Mouse (Mus musculus) limb, embryonic 12.5 days (tissue): Measurements from ENCODE around the gene Tmub2. TPM values are rescaled to one million over a fixed set of nuclear protein-coding genes. Genes with fewer than 3 reads are reported as not detected.

Experiments
- ATAC-seq: fragments of 200-750 bp; cut with Nextera tagmentation; 2 replicates; pipeline ENCODE4 v1.8.0; 2017; ENCODE audit warnings: low read depth, moderate TSS enrichment; ENCODE audit not compliant: insufficient number of reproducible peaks, insufficient read depth, low FRiP score, low TSS enrichment
- H3K27ac ChIP-seq: fragments of 300-500 bp; sonication (generic); 2 replicates; pipeline ENCODE4 v1.5.1; 2016; ENCODE audit warnings: mild to moderate bottlenecking, moderate library complexity
- H3K27me3 ChIP-seq: fragments of 300-500 bp; sonication (generic); 2 replicates; pipeline ENCODE4 v1.6.1; 2016; ENCODE audit warnings: mild to moderate bottlenecking, moderate library complexity
- H3K36me3 ChIP-seq: fragments of 300-500 bp; sonication (generic); 2 replicates; pipeline ENCODE4 v1.6.1; 2016; ENCODE audit warnings: mild to moderate bottlenecking, moderate library complexity
- H3K4me1 ChIP-seq: fragments of 300-500 bp; sonication (generic); replicated peaks from 2 replicates; pipeline ENCODE4 v1.6.1; 2016
- H3K4me2 ChIP-seq: fragments of 300-500 bp; sonication (generic); 2 replicates; pipeline ENCODE4 v1.6.1; 2016; ENCODE audit warnings: mild to moderate bottlenecking, moderate library complexity
- H3K4me3 ChIP-seq: fragments of 300-500 bp; sonication (generic); replicated peaks from 2 replicates; pipeline ENCODE4 v1.5.1; 2016; ENCODE audit warnings: mild to moderate bottlenecking
- H3K9ac ChIP-seq: fragments of 300-500 bp; sonication (generic); replicated peaks from 2 replicates; pipeline ENCODE4 v1.6.1; 2016; ENCODE audit warnings: mild to moderate bottlenecking, moderate library complexity
- H3K9me3 ChIP-seq: fragments of 300-500 bp; sonication (generic); 2 replicates; pipeline ENCODE4 v1.6.1; 2016; ENCODE audit warnings: mild to moderate bottlenecking, moderate library complexity
- WGBS: fragments of 180-500 bp; shearing (Covaris S2); methylation state at CpG from one replicate; pipeline ENCODE4 v1.1.7; 2016; 5-methylcytosine and 5-hydroxymethylcytosine counted together
- polyA plus RNA-seq: library from polyadenylated mRNA; unstranded; fragments of >200 nt; fragmentation: Nextera tagmentation; extraction: Ambion mirVana; gene quantifications from 2 replicates; pipeline ENCODE4 v1.2.1, GENCODE M21; 2016

The Tmub2 gene
- polyA plus RNA-seq, 1 experiment from 2014 or later, result 48.9 TPM

DNA sequence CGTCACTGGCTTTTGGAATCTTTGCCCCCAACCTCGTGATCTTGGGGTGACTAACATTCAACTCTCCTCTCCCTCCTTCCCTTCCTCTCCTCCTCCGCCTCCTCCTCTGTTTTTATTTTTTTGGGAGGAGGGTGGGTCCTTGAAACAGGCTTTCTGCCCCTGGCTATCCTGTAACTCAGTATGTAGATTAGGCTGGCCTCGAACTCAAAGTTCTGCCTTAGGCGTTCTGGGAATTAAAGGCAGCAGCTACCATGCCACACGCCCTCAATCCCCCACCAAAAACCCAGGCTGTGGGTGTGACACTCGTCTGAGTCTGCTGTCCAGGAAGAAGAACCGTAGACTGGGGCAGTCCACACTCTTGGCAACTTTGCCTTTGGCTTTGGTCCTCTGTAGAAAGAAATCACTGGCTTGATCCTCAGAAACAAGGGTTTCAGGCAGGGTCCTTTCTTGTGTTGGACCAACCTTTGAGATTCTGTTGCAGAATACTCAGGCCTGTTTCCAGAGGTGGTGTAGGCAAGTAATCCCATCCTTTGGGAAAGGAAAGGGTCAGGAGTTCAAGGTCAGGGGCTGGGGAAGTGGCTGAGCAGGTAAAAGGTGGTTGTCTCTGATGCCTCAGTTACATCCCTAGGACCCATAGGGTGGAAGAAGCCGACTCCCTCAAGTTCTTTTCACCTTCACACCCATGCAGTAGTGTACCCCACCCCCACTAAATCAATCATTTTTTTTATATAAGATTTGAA, 35.2 kb upstream of the Tmub2 start:
- Histone ChIP-seq H3K9me3 (no peaks in the 10 kb centered on the region), H3K9ac (peak overlapping the region; percentile 66), H3K36me3 (peaks cover 20% of the 10 kb centered on the region), H3K4me3 (peak overlapping the region; percentile 79), H3K27me3 (no peaks in the 10 kb centered on the region; the same call in 1 of the 2 replicates), H3K27ac (peak overlapping the region; percentile 67), H3K4me2 (peak overlapping the region; percentile 89), H3K4me1 (peaks cover 24% of the 10 kb centered on the region)
- ATAC-seq, result no peak
- 14% methylated on average over 9 of the region's 9 CpGs for WGBS

GRCm38 (mm10) chr11:102257514-102257913, 27.2 kb upstream of the Tmub2 start:
- ATAC-seq, result no peak
- WGBS, result 32% methylated on average over 9 of the region's 9 CpGs
- Histone ChIP-seq H3K9me3 (no peaks in the 10 kb centered on the region), H3K4me1 (peaks cover 13% of the 10 kb centered on the region), H3K27ac (peak overlapping the region; percentile 46), H3K4me2 (no peak overlapping the region), H3K27me3 (no peaks in the 10 kb centered on the region), H3K9ac (no peak overlapping the region), H3K4me3 (no peak overlapping the region), H3K36me3 (peaks cover 64% of the 10 kb centered on the region)

- Histone ChIP-seq H3K9me3 (no peaks in the 10 kb centered on the region), H3K27ac (peak overlapping the region; percentile 46; the same call in 1 of the 2 replicates), H3K4me1 (peaks cover 13% of the 10 kb centered on the region), H3K4me2 (no peak overlapping the region), H3K27me3 (no peaks in the 10 kb centered on the region), H3K9ac (no peak overlapping the region), H3K36me3 (peaks cover 67% of the 10 kb centered on the region), H3K4me3 (no peak overlapping the region)
- WGBS, result 81% methylated on average over 6 of the region's 6 CpGs
- ATAC-seq, result no peak
These were observed 26.6 kb upstream of the Tmub2 start for GRCm38 (mm10) chr11:102258095-102258494.

GRCm38 (mm10) chr11:102258521-102258920, 26.2 kb upstream of the Tmub2 start:
- Histone ChIP-seq H3K4me2 (no peak overlapping the region), H3K9ac (no peak overlapping the region), H3K27ac (no peak overlapping the region), H3K4me1 (peaks cover 13% of the 10 kb centered on the region), H3K36me3 (peaks cover 71% of the 10 kb centered on the region), H3K4me3 (no peak overlapping the region), H3K27me3 (no peaks in the 10 kb centered on the region), H3K9me3 (no peaks in the 10 kb centered on the region)
- WGBS, result 90% methylated on average over 3 of the region's 3 CpGs
- no peak for ATAC-seq

DNA sequence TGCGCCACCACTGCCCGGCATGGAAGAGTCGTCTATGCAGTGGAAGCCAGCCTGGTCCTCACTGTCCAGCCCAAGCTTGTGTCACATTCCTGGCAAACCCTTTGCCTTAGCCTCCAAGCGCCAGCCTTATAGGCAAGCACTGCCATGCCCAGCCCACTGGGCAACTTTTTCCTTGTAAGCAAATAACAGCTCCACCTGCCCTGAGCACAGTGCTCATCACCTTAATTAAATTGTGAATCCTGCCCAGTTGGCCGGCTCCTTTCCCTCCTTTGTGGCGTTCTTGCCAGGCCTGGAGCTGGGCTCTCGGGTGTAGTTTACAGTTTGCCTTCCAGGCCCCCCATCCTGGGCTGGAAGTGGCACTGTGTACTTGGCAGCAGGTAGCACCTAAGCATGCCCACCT, 21.5 kb upstream of the Tmub2 start:
- Histone ChIP-seq H3K4me3 (no peak overlapping the region), H3K4me1 (peaks cover 4% of the 10 kb centered on the region; the same call in 1 of the 2 replicates), H3K4me2 (no peak overlapping the region), H3K27ac (no peak overlapping the region), H3K9ac (no peak overlapping the region), H3K27me3 (no peaks in the 10 kb centered on the region; the same call in 1 of the 2 replicates), H3K9me3 (no peaks in the 10 kb centered on the region), H3K36me3 (peaks cover 63% of the 10 kb centered on the region)
- 92% methylated on average over 7 of the region's 7 CpGs for WGBS
- no peak for ATAC-seq

DNA sequence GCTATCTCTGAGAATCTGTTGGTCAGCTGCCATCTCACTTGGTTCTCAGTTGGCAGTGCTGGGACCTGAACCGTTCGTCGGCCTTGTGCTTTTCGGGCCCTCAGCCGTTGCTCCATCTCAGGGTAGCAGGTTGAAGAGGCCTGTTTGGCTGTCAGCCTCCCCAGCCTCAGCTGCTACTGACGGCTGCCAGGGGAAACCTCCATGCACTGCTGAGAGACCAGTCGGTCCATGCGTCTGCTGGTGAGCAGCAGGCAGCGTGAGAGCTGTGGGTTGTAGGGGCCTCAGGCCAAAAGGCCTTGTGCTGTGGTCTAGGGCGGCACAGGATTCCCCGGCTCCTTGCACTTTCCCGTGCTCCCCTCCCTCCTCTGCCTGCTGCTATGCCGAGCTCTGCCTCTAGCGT, 18.9 kb upstream of the Tmub2 start:
- no peaks in the 10 kb centered on the region; the same call in 1 of the 2 replicates for H3K27me3 ChIP-seq
- ATAC-seq, result no peak
- peaks cover 4% of the 10 kb centered on the region; the same call in 1 of the 2 replicates for H3K4me1 ChIP-seq
- peaks cover 41% of the 10 kb centered on the region for H3K36me3 ChIP-seq
- H3K4me2 ChIP-seq, result no peak overlapping the region
- no peak overlapping the region for H3K9ac ChIP-seq
- H3K9me3 ChIP-seq, result no peaks in the 10 kb centered on the region
- H3K27ac ChIP-seq, result no peak overlapping the region
- no peak overlapping the region for H3K4me3 ChIP-seq
- WGBS, result 58% methylated on average over 14 of the region's 14 CpGs

- H3K36me3 ChIP-seq, result peaks cover 33% of the 10 kb centered on the region
- H3K4me2 ChIP-seq, result peak overlapping the region; percentile 26; the same call in 1 of the 2 replicates
- H3K4me1 ChIP-seq, result peaks cover 4% of the 10 kb centered on the region; the same call in 1 of the 2 replicates
- H3K9me3 ChIP-seq, result no peaks in the 10 kb centered on the region
- 84% methylated on average over 8 of the region's 8 CpGs for WGBS
- H3K4me3 ChIP-seq, result no peak overlapping the region
- H3K9ac ChIP-seq, result no peak overlapping the region
- H3K27ac ChIP-seq, result no peak overlapping the region
- no peak for ATAC-seq
- H3K27me3 ChIP-seq, result no peaks in the 10 kb centered on the region; the same call in 1 of the 2 replicates
These were observed 17.9 kb upstream of the Tmub2 start for GRCm38 (mm10) chr11:102266631-102267355.

DNA sequence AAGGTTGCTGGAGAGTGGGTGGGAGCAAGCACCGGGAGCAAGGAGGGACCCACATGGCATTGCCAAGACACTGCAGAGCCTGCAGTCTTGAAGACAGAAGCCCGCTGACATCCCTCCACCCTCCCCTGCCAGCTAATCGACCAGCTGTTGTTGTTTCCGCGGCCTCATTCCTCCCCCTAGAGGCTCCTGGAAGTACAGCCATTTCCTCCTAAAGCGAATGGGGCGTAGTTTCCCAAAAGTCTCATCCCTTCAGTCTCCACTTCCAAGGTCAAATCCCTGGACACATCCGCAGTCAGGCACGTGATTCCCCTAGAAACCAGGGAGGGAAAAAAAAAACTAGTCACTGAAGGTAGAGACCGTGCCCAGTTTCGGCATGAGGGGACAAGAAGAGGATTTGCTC, 17.3 kb upstream of the Tmub2 start:
- Histone ChIP-seq H3K4me1 (peaks cover 4% of the 10 kb centered on the region; the same call in 1 of the 2 replicates), H3K27me3 (no peaks in the 10 kb centered on the region; the same call in 1 of the 2 replicates), H3K36me3 (peaks cover 26% of the 10 kb centered on the region), H3K9ac (0 out of 2 replicates have a peak overlapping the region, but pooled peaks have one; percentile 31), H3K4me2 (peak overlapping the region; percentile 26; the same call in 1 of the 2 replicates), H3K4me3 (no peak overlapping the region), H3K9me3 (no peaks in the 10 kb centered on the region), H3K27ac (no peak overlapping the region)
- ATAC-seq, result no peak
- WGBS, result 9% methylated on average over 11 of the region's 11 CpGs

- Histone ChIP-seq H3K9ac (no peak within 1 kb of the TSS), H3K4me1 (peaks cover 4% of the 10 kb centered on the region; the same call in 1 of the 2 replicates), H3K4me2 (no peak within 1 kb of the TSS), H3K9me3 (no peaks in the 10 kb centered on the region), H3K36me3 (peaks cover 16% of the 10 kb centered on the region), H3K27ac (no peak within 1 kb of the TSS), H3K4me3 (no peak within 1 kb of the TSS), H3K27me3 (no peaks in the 10 kb centered on the region; the same call in 1 of the 2 replicates)
- no peak for ATAC-seq
- 83% methylated on average over 12 of the region's 12 CpGs for WGBS
These were observed 16.0 kb upstream of the Tmub2 start, which contains the start of gene Asb16 for GRCm38 (mm10) chr11:102268520-102269244. Gene Asb16, plus strand, starts transcription at chr11:102268743.

GRCm38 (mm10) chr11:102276411-102276915, 8.3 kb upstream of the Tmub2 start:
- H3K4me3 ChIP-seq, result peak overlapping the region; percentile 43
- peak overlapping the region; percentile 83 for H3K4me2 ChIP-seq
- peak overlapping the region; percentile 66 for H3K9ac ChIP-seq
- H3K4me1 ChIP-seq, result peaks cover 16% of the 10 kb centered on the region
- H3K27ac ChIP-seq, result peak overlapping the region; percentile 64; the same call in 1 of the 2 replicates
- WGBS, result under 1% methylated on average over 33 of the region's 33 CpGs
- no peaks in the 10 kb centered on the region for H3K9me3 ChIP-seq
- peaks cover 11% of the 10 kb centered on the region; the same call in 1 of the 2 replicates for H3K27me3 ChIP-seq
- H3K36me3 ChIP-seq, result no peaks in the 10 kb centered on the region
- peak; percentile 67; the same call in 1 of the 2 replicates for ATAC-seq
